Mouse (Mus musculus) hindbrain, embryonic 13.5 days (tissue): Measurements from ENCODE around the gene AI464131. TPM values are rescaled to one million over a fixed set of nuclear protein-coding genes. Genes with fewer than 3 reads are reported as not detected.
"Not testable (repeated sequence)": the region's sequence is repeated elsewhere in the genome, so short reads cannot be mapped to it uniquely, and the experiment has no call there.

ENCODE experiments used
- ATAC-seq: fragments of 200-750 bp; cut with Nextera tagmentation; 2 replicates; pipeline ENCODE4 v1.8.0; 2017; ENCODE audit warnings: moderate TSS enrichment; ENCODE audit not compliant: low FRiP score
- H3K27ac ChIP-seq: fragments of 300-500 bp; sonication (generic); 2 replicates; pipeline ENCODE4 v1.5.1; 2015; ENCODE audit warnings: inconsistent platforms, mild to moderate bottlenecking, moderate library complexity
- H3K27me3 ChIP-seq: fragments of 300-500 bp; sonication (generic); 2 replicates; pipeline ENCODE4 v1.6.1; 2015; ENCODE audit warnings: mild to moderate bottlenecking, inconsistent platforms
- H3K36me3 ChIP-seq: fragments of 300-500 bp; sonication (generic); 2 replicates; pipeline ENCODE4 v1.6.1; 2015; ENCODE audit warnings: mild to moderate bottlenecking, inconsistent platforms
- H3K4me1 ChIP-seq: fragments of 300-500 bp; sonication (generic); replicated peaks from 2 replicates; pipeline ENCODE4 v1.6.1; 2015; ENCODE audit warnings: inconsistent platforms
- H3K4me2 ChIP-seq: fragments of 300-500 bp; sonication (generic); 2 replicates; pipeline ENCODE4 v1.6.1; 2015; ENCODE audit warnings: inconsistent platforms, mild to moderate bottlenecking, moderate library complexity
- H3K4me3 ChIP-seq: fragments of 300-500 bp; sonication (generic); 2 replicates; pipeline ENCODE4 v1.5.1; 2015; ENCODE audit warnings: mild to moderate bottlenecking, inconsistent platforms
- H3K9ac ChIP-seq: fragments of 300-500 bp; sonication (generic); 2 replicates; pipeline ENCODE4 v1.6.1; 2015; ENCODE audit warnings: mild to moderate bottlenecking, inconsistent platforms
- H3K9me3 ChIP-seq: fragments of 300-500 bp; sonication (generic); 2 replicates; pipeline ENCODE4 v1.6.1; 2016; ENCODE audit warnings: inconsistent platforms
- WGBS: fragments of 180-500 bp; shearing (Covaris S2); methylation state at CpG from one replicate; pipeline ENCODE4 v1.1.7; 2015; 5-methylcytosine and 5-hydroxymethylcytosine counted together
- polyA plus RNA-seq: library from polyadenylated mRNA; unstranded; fragments of >200 nt; fragmentation: Nextera tagmentation; extraction: Ambion mirVana; gene quantifications from 2 replicates; pipeline ENCODE4 v1.2.1, GENCODE M21; 2015

The AI464131 gene
- polyA plus RNA-seq, 1 experiment from 2014 or later = 7.0 TPM

- Histone ChIP-seq H3K36me3 (no peaks in the 10 kb centered on the region), H3K9me3 (no peaks in the 10 kb centered on the region), H3K4me1 (peaks cover 15% of the 10 kb centered on the region), H3K9ac (peak within 1 kb of the TSS; percentile 78), H3K4me2 (peak within 1 kb of the TSS; percentile 64), H3K4me3 (peak within 1 kb of the TSS; percentile 57), H3K27me3 (no peaks in the 10 kb centered on the region), H3K27ac (peak within 1 kb of the TSS; percentile 70)
- WGBS = under 1% methylated on average over 69 of the region's 70 CpGs
- ATAC-seq = peak; percentile 99
These were observed 38.3 kb downstream of the AI464131 start, which contains the start of the genes Kif24 and Nudt2 for GRCm38 (mm10) chr4:41464345-41465286. Kif24 (minus strand) TSS chr4:41464887. Nudt2 (plus strand) TSS chr4:41465151.

GRCm38 (mm10) chr4:41463051-41463738 is 39.7 kb downstream of the AI464131 start:
- H3K36me3 ChIP-seq, H3K4me3 ChIP-seq, H3K9me3 ChIP-seq, ATAC-seq, H3K27me3 ChIP-seq, H3K27ac ChIP-seq, H3K4me1 ChIP-seq: not testable (repeated sequence)
- peak overlapping the region; percentile 67; the same call in 1 of the 2 replicates for H3K9ac ChIP-seq
- peak overlapping the region; percentile 64 for H3K4me2 ChIP-seq
- 86% methylated on average over 3 of the region's 3 CpGs for WGBS

GRCm38 (mm10) chr4:41460690-41461089 is 42.2 kb downstream of the AI464131 start:
- no peak for ATAC-seq
- H3K9ac ChIP-seq = no peak overlapping the region
- no peak overlapping the region for H3K27ac ChIP-seq
- 97% methylated on average over 1 of the region's 1 CpGs for WGBS
- H3K4me3 ChIP-seq = no peak overlapping the region
- peaks cover 5% of the 10 kb centered on the region for H3K4me1 ChIP-seq
- H3K9me3 ChIP-seq = no peaks in the 10 kb centered on the region
- no peaks in the 10 kb centered on the region for H3K36me3 ChIP-seq
- no peak overlapping the region for H3K4me2 ChIP-seq
- no peaks in the 10 kb centered on the region for H3K27me3 ChIP-seq

GRCm38 (mm10) chr4:41447595-41447994 is 55.3 kb downstream of the AI464131 start:
- H3K4me1 ChIP-seq = no peaks in the 10 kb centered on the region
- no peak overlapping the region for H3K9ac ChIP-seq
- no peak overlapping the region for H3K27ac ChIP-seq
- H3K36me3 ChIP-seq = no peaks in the 10 kb centered on the region
- no peak for ATAC-seq
- no peaks in the 10 kb centered on the region for H3K9me3 ChIP-seq
- no peak overlapping the region for H3K4me2 ChIP-seq
- H3K27me3 ChIP-seq = no peaks in the 10 kb centered on the region
- 94% methylated on average over 3 of the region's 3 CpGs for WGBS
- H3K4me3 ChIP-seq = no peak overlapping the region

Other genes starting within 250 kb of the AI464131 start
- gene Ubap2, start 227.9 kb downstream of the AI464131 start, polyA plus RNA-seq = 51.1 and 53.1 TPM in 2 replicates
- 81.7 and 82.6 TPM in 2 replicates for gene Dcaf12, start 188.2 kb downstream of the AI464131 start, polyA plus RNA-seq
- gene Ubap1, start 154.1 kb downstream of the AI464131 start, polyA plus RNA-seq = 70.4 and 71.8 TPM in 2 replicates
- gene Kif24, start 38.2 kb downstream of the AI464131 start, polyA plus RNA-seq = 4.6 and 5.1 TPM in 2 replicates
- 58.0 and 60.4 TPM in 2 replicates for gene Nudt2, start 37.9 kb downstream of the AI464131 start, polyA plus RNA-seq
- gene 1110017D15Rik, start 14.3 kb upstream of the AI464131 start, polyA plus RNA-seq = 9.8 and 17.9 TPM in 2 replicates
- gene Fam219a, start 66.5 kb upstream of the AI464131 start, polyA plus RNA-seq = 16.7 and 18.1 TPM in 2 replicates
- gene Dnaic1, start 66.7 kb upstream of the AI464131 start, polyA plus RNA-seq = 3.2 and 5.0 TPM in 2 replicates
- gene Enho, start 137.2 kb upstream of the AI464131 start, polyA plus RNA-seq = 92.0 and 95.2 TPM in 2 replicates
- gene Cntfr, start 194.0 kb upstream of the AI464131 start, polyA plus RNA-seq = 24.4 and 27.8 TPM in 2 replicates
- gene Il11ra1, start 196.9 kb upstream of the AI464131 start, polyA plus RNA-seq = 47.6 and 48.5 TPM in 2 replicates
- 63.0 and 66.8 TPM in 2 replicates for gene Rpp25l, start 210.5 kb upstream of the AI464131 start, polyA plus RNA-seq
- gene Dctn3, start 220.1 kb upstream of the AI464131 start, polyA plus RNA-seq = 301 and 303 TPM in 2 replicates
- gene Arid3c, start 228.1 kb upstream of the AI464131 start, polyA plus RNA-seq = 1.1 and 2.2 TPM in 2 replicates